Mouse (Mus musculus): ENCODE results near the gene Zbtb11. TPM values are rescaled to one million over a fixed set of nuclear protein-coding genes. Genes with fewer than 3 reads are reported as not detected.

Zbtb11 gene
- 8.4 and 9.3 TPM in 2 replicates for polyA plus RNA-seq (2015; fragmentation: Nextera tagmentation; extraction: Ambion mirVana)

- H3K4me2 ChIP-seq (replicated peaks; ENCODE audit: low read depth, low read length): peak within 1 kb of the TSS; percentile 68
- ATAC-seq: peak; percentile 94
Measured at GRCm38 (mm10) chr16:55973431-55974255, at the start of gene Zbtb11. Gene Zbtb11 (plus strand): TSS chr16:55973883.

GRCm38 (mm10) chr16:55924010-55924409 lies 49.7 kb upstream of the Zbtb11 start:
- DNase-seq (ENCODE audit: low spot score) (no peak), ATAC-seq (no peak)
- no peak overlapping the region for H3K27ac ChIP-seq (ENCODE audit: low read length)
- H3K4me3 ChIP-seq (ENCODE audit: low read depth, low read length): no peak overlapping the region
- no peaks in the 10 kb centered on the region for H3K4me1 ChIP-seq (ENCODE audit: insufficient read depth, low read depth, low read length)
- 90% methylated on average over 4 of the region's 4 CpGs for WGBS
- no peak overlapping the region for H3K4me2 ChIP-seq (replicated peaks; ENCODE audit: low read depth, low read length)
- no peak overlapping the region for H3K9ac ChIP-seq (replicated peaks; ENCODE audit: low read depth)
- no peaks in the 10 kb centered on the region for H3K27me3 ChIP-seq (replicated peaks; ENCODE audit: insufficient read depth, low read length)
- no peaks in the 10 kb centered on the region for H3K36me3 ChIP-seq (ENCODE audit: insufficient read depth, low read length)
- TF ChIP-seq EP300 (IDR thresholded peaks at IDR 0.05): no peak
- TF ChIP-seq CTCF (IDR thresholded peaks at IDR 0.05): no peak
- H3K9me3 ChIP-seq (ENCODE audit: low read length): no peaks in the 10 kb centered on the region

More at GRCm38 (mm10) chr16:55973431-55974255, at the start of gene Zbtb11:
- WGBS: under 1% methylated on average over 68 of the region's 86 CpGs
- H3K4me1 ChIP-seq (ENCODE audit: insufficient read depth, low read depth, low read length): peaks cover 6% of the 10 kb centered on the region; the same call in 1 of the 2 replicates
- H3K9ac ChIP-seq (replicated peaks; ENCODE audit: low read depth): peak within 1 kb of the TSS; percentile 94
- H3K4me3 ChIP-seq (ENCODE audit: low read depth, low read length): peak within 1 kb of the TSS; percentile 98
- H3K27ac ChIP-seq (ENCODE audit: low read length): peak within 1 kb of the TSS; percentile 95
- TF ChIP-seq EP300 (IDR thresholded peaks at IDR 0.05): no peak
- peak; percentile 34; the same call in 1 of the 2 replicates for TF ChIP-seq CTCF (IDR thresholded peaks at IDR 0.05)
- no peaks in the 10 kb centered on the region for H3K9me3 ChIP-seq (ENCODE audit: low read length)
- H3K27me3 ChIP-seq (replicated peaks; ENCODE audit: insufficient read depth, low read length): no peaks in the 10 kb centered on the region
- peaks cover 28% of the 10 kb centered on the region for H3K36me3 ChIP-seq (ENCODE audit: insufficient read depth, low read length)
- peak; percentile 99 for DNase-seq (ENCODE audit: low spot score)

GRCm38 (mm10) chr16:55933681-55934343 lies 39.9 kb upstream of the Zbtb11 start:
- WGBS: 2% methylated on average over 32 of the region's 32 CpGs
- Histone ChIP-seq H3K9me3 (ENCODE audit: low read length) (no peaks in the 10 kb centered on the region), H3K4me3 (ENCODE audit: low read depth, low read length) (peak overlapping the region; percentile 77), H3K27me3 (replicated peaks; ENCODE audit: insufficient read depth, low read length) (no peaks in the 10 kb centered on the region), H3K4me2 (replicated peaks; ENCODE audit: low read depth, low read length) (peak overlapping the region; percentile 81), H3K27ac (ENCODE audit: low read length) (no peak overlapping the region), H3K36me3 (ENCODE audit: insufficient read depth, low read length) (no peaks in the 10 kb centered on the region), H3K9ac (replicated peaks; ENCODE audit: low read depth) (peak overlapping the region; percentile 56), H3K4me1 (ENCODE audit: insufficient read depth, low read depth, low read length) (no peaks in the 10 kb centered on the region)
- ATAC-seq (peak; percentile 18), DNase-seq (ENCODE audit: low spot score) (peak; percentile 30)
- no peak for TF ChIP-seq EP300 (IDR thresholded peaks at IDR 0.05)
- no peak for TF ChIP-seq CTCF (IDR thresholded peaks at IDR 0.05)

- DNase-seq (ENCODE audit: low spot score) (peak; percentile 95), ATAC-seq (peak; percentile 99)
- peak within 1 kb of the TSS; percentile 81 for H3K4me2 ChIP-seq (replicated peaks; ENCODE audit: low read depth, low read length)
- H3K9ac ChIP-seq (replicated peaks; ENCODE audit: low read depth): peak within 1 kb of the TSS; percentile 56
- no peaks in the 10 kb centered on the region for H3K27me3 ChIP-seq (replicated peaks; ENCODE audit: insufficient read depth, low read length)
- under 1% methylated on average over 24 of the region's 24 CpGs for WGBS
- no peaks in the 10 kb centered on the region for H3K4me1 ChIP-seq (ENCODE audit: insufficient read depth, low read depth, low read length)
- no peaks in the 10 kb centered on the region for H3K9me3 ChIP-seq (ENCODE audit: low read length)
- no peak for TF ChIP-seq EP300 (IDR thresholded peaks at IDR 0.05)
- TF ChIP-seq CTCF (IDR thresholded peaks at IDR 0.05): peak; percentile 27; the same call in 1 of the 2 replicates
- no peaks in the 10 kb centered on the region for H3K36me3 ChIP-seq (ENCODE audit: insufficient read depth, low read length)
- H3K4me3 ChIP-seq (ENCODE audit: low read depth, low read length): peak within 1 kb of the TSS; percentile 77
- H3K27ac ChIP-seq (ENCODE audit: low read length): no peak within 1 kb of the TSS
Measured at GRCm38 (mm10) chr16:55934453-55935037, 39.1 kb upstream of the Zbtb11 start, which contains the start of gene Cep97. Gene Cep97 (minus strand): TSS chr16:55934855.

- 85% methylated on average over 4 of the region's 4 CpGs for WGBS
- no peak overlapping the region for H3K4me2 ChIP-seq (replicated peaks; ENCODE audit: low read depth, low read length)
- no peaks in the 10 kb centered on the region for H3K27me3 ChIP-seq (replicated peaks; ENCODE audit: insufficient read depth, low read length)
- no peaks in the 10 kb centered on the region for H3K9me3 ChIP-seq (ENCODE audit: low read length)
- no peak overlapping the region for H3K9ac ChIP-seq (replicated peaks; ENCODE audit: low read depth)
- no peaks in the 10 kb centered on the region for H3K36me3 ChIP-seq (ENCODE audit: insufficient read depth, low read length)
- no peak overlapping the region for H3K27ac ChIP-seq (ENCODE audit: low read length)
- TF ChIP-seq EP300 (IDR thresholded peaks at IDR 0.05): no peak
- no peak for TF ChIP-seq CTCF (IDR thresholded peaks at IDR 0.05)
- no peak overlapping the region for H3K4me3 ChIP-seq (ENCODE audit: low read depth, low read length)
- ATAC-seq (no peak), DNase-seq (ENCODE audit: low spot score) (no peak)
- no peaks in the 10 kb centered on the region for H3K4me1 ChIP-seq (ENCODE audit: insufficient read depth, low read depth, low read length)
Measured at GRCm38 (mm10) chr16:55938761-55939160, 34.9 kb upstream of the Zbtb11 start.

GRCm38 (mm10) chr16:55939703-55940102 lies 34.0 kb upstream of the Zbtb11 start:
- Histone ChIP-seq H3K4me3 (ENCODE audit: low read depth, low read length) (no peak overlapping the region), H3K4me2 (replicated peaks; ENCODE audit: low read depth, low read length) (no peak overlapping the region), H3K36me3 (ENCODE audit: insufficient read depth, low read length) (no peaks in the 10 kb centered on the region), H3K9me3 (ENCODE audit: low read length) (no peaks in the 10 kb centered on the region), H3K9ac (replicated peaks; ENCODE audit: low read depth) (no peak overlapping the region), H3K4me1 (ENCODE audit: insufficient read depth, low read depth, low read length) (no peaks in the 10 kb centered on the region), H3K27me3 (replicated peaks; ENCODE audit: insufficient read depth, low read length) (no peaks in the 10 kb centered on the region), H3K27ac (ENCODE audit: low read length) (no peak overlapping the region)
- no peak for TF ChIP-seq CTCF (IDR thresholded peaks at IDR 0.05)
- no peak for TF ChIP-seq EP300 (IDR thresholded peaks at IDR 0.05)
- ATAC-seq (no peak), DNase-seq (ENCODE audit: low spot score) (no peak)
- WGBS: 79% methylated on average over 6 of the region's 6 CpGs
